Mouse (Mus musculus) intestine, embryonic 16.5 days (tissue): ENCODE measurements around the gene Gm47959. TPM values are rescaled to one million over a fixed set of nuclear protein-coding genes. Genes with fewer than 3 reads are reported as not detected.
A peak's percentile ranks its signal among the peaks of the same experiment; 100 is the strongest.

Experiments used
- ATAC-seq: fragments of 200-750 bp; cut with Nextera tagmentation; 2 replicates; pipeline ENCODE4 v1.8.0; 2017; ENCODE audit warnings: moderate TSS enrichment, moderate library complexity
- H3K27ac ChIP-seq: fragments of 300-500 bp; sonication (generic); 2 replicates; pipeline ENCODE4 v1.5.1; 2014; ENCODE audit warnings: mild to moderate bottlenecking, low read length
- H3K27me3 ChIP-seq: fragments of 300-500 bp; sonication (generic); replicated peaks from 2 replicates; pipeline ENCODE4 v1.6.1; 2014; ENCODE audit warnings: low read length, control low read depth, mixed read lengths; ENCODE audit not compliant: control insufficient read depth, insufficient read depth
- H3K36me3 ChIP-seq: fragments of 300-500 bp; sonication (generic); 2 replicates; pipeline ENCODE4 v1.6.1; 2014; ENCODE audit warnings: low read length, control low read depth; ENCODE audit not compliant: control insufficient read depth, insufficient read depth
- H3K4me1 ChIP-seq: fragments of 300-500 bp; sonication (generic); 2 replicates; pipeline ENCODE4 v1.6.1; 2014; ENCODE audit warnings: low read length, control low read depth, mixed read lengths; ENCODE audit not compliant: control insufficient read depth, insufficient read depth
- H3K4me2 ChIP-seq: fragments of 300-500 bp; sonication (generic); 2 replicates; pipeline ENCODE4 v1.6.1; 2014; ENCODE audit warnings: low read depth, low read length, control low read depth
- H3K4me3 ChIP-seq: fragments of 300-500 bp; sonication (generic); 2 replicates; pipeline ENCODE4 v1.5.1; 2014; ENCODE audit warnings: mild to moderate bottlenecking, low read length
- H3K9ac ChIP-seq: fragments of 300-500 bp; sonication (generic); 2 replicates; pipeline ENCODE4 v1.6.1; 2014; ENCODE audit warnings: low read depth, low read length
- H3K9me3 ChIP-seq: fragments of 300-500 bp; sonication (generic); 2 replicates; pipeline ENCODE4 v1.6.1; 2016; ENCODE audit warnings: low read length, control low read depth; ENCODE audit not compliant: control insufficient read depth
- WGBS: fragments of 180-500 bp; shearing (Covaris S2); extraction: QIAGEN DNeasy Blood & Tissue Kit; methylation state at CpG from one replicate; pipeline ENCODE4 v1.1.7; 2014; 5-methylcytosine and 5-hydroxymethylcytosine counted together
- polyA plus RNA-seq: library from polyadenylated mRNA; unstranded; fragments of >200 nt; fragmentation: Nextera tagmentation; extraction: Ambion mirVana; gene quantifications from 2 replicates; pipeline ENCODE4 v1.2.1, GENCODE M21; 2015

Gm47959 gene
- polyA plus RNA-seq, 1 experiment from 2014 or later = not detected

GRCm38 (mm10) chr1:82986738-82987137 is 13.6 kb upstream of the Gm47959 start:
- 86% methylated on average over 6 of the region's 6 CpGs for WGBS
- no peak for ATAC-seq

GRCm38 (mm10) chr1:82987530-82988198 is 12.7 kb upstream of the Gm47959 start:
- no peak overlapping the region for H3K27ac ChIP-seq
- H3K27me3 ChIP-seq = no peaks in the 10 kb centered on the region
- ATAC-seq = no peak
- no peaks in the 10 kb centered on the region for H3K36me3 ChIP-seq
- H3K4me3 ChIP-seq = no peak overlapping the region
- no peak overlapping the region for H3K4me2 ChIP-seq
- H3K4me1 ChIP-seq = no peaks in the 10 kb centered on the region
- H3K9ac ChIP-seq = no peak overlapping the region
- 31% methylated on average over 4 of the region's 4 CpGs for WGBS
- peaks cover 5% of the 10 kb centered on the region; the same call in 1 of the 2 replicates for H3K9me3 ChIP-seq

More at GRCm38 (mm10) chr1:82986738-82987137, 13.6 kb upstream of the Gm47959 start:
- no peak overlapping the region for H3K27ac ChIP-seq
- no peak overlapping the region for H3K9ac ChIP-seq
- no peaks in the 10 kb centered on the region for H3K27me3 ChIP-seq
- no peak overlapping the region for H3K4me3 ChIP-seq
- peaks cover 5% of the 10 kb centered on the region; the same call in 1 of the 2 replicates for H3K9me3 ChIP-seq
- H3K4me2 ChIP-seq = no peak overlapping the region
- H3K4me1 ChIP-seq = no peaks in the 10 kb centered on the region
- H3K36me3 ChIP-seq = no peaks in the 10 kb centered on the region

GRCm38 (mm10) chr1:82991062-82991461 is 9.3 kb upstream of the Gm47959 start:
- H3K4me3 ChIP-seq = no peak overlapping the region
- 44% methylated on average over 4 of the region's 4 CpGs for WGBS
- H3K9me3 ChIP-seq = no peaks in the 10 kb centered on the region
- peak; percentile 91 for ATAC-seq
- H3K4me2 ChIP-seq = no peak overlapping the region
- 0 out of 2 replicates have a peak, but pooled peaks cover 2% of the 10 kb centered on the region for H3K4me1 ChIP-seq
- no peaks in the 10 kb centered on the region for H3K36me3 ChIP-seq
- peak overlapping the region; percentile 80 for H3K27ac ChIP-seq
- H3K27me3 ChIP-seq = no peaks in the 10 kb centered on the region
- no peak overlapping the region for H3K9ac ChIP-seq

DNA sequence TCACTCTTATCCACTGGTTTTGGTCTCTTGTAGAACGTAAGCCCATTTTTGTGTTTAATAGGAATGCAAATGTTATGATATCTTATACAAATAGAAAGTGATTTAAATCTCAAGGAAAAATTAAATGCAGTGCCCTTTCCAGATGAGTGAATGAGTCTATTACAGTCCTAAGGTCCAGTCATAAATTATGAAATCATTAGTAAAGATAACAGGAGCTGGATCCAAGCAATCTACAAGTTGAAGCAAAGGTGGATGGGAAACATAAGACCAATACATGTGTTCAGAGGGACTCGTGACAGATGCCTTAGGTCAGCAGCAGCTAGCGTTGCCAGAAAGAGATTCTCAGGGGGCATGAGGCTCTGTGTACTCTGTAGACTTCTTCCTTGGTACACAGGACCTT is 8.8 kb upstream of the Gm47959 start:
- WGBS = 47% methylated on average over 3 of the region's 3 CpGs
- Histone ChIP-seq H3K27ac (peak overlapping the region; percentile 85), H3K36me3 (no peaks in the 10 kb centered on the region), H3K9ac (no peak overlapping the region), H3K4me1 (0 out of 2 replicates have a peak, but pooled peaks cover 2% of the 10 kb centered on the region), H3K4me3 (no peak overlapping the region), H3K4me2 (no peak overlapping the region), H3K27me3 (no peaks in the 10 kb centered on the region), H3K9me3 (no peaks in the 10 kb centered on the region)
- ATAC-seq = peak; percentile 91

DNA sequence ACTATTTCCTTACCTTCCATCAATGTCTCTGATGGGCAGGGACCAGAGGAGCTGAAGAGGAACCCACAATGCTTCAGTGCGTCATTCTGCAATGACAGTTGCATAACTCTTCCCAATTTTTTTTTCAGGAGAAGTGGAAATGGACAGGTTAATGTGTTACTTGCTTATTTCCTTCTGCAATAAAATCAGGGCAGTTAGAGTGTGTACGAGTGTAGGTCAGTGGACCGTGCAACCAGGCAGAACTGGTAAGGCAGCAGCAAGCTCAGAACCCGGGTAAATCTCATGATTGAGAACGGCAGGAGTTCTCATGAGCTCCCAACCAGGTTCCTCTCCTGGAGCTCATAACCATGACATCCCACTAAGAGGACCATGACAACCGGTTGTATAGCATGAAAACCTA is 8.3 kb upstream of the Gm47959 start:
- Histone ChIP-seq H3K4me2 (no peak overlapping the region), H3K27me3 (no peaks in the 10 kb centered on the region), H3K9me3 (no peaks in the 10 kb centered on the region), H3K36me3 (no peaks in the 10 kb centered on the region), H3K9ac (no peak overlapping the region), H3K27ac (peak overlapping the region; percentile 85), H3K4me1 (0 out of 2 replicates have a peak, but pooled peaks cover 2% of the 10 kb centered on the region), H3K4me3 (no peak overlapping the region)
- ATAC-seq = peak; percentile 82
- WGBS = 71% methylated on average over 6 of the region's 6 CpGs

- Histone ChIP-seq H3K4me2 (no peak overlapping the region), H3K27ac (no peak overlapping the region), H3K36me3 (no peaks in the 10 kb centered on the region), H3K4me1 (0 out of 2 replicates have a peak, but pooled peaks cover 2% of the 10 kb centered on the region), H3K9me3 (no peaks in the 10 kb centered on the region), H3K4me3 (no peak overlapping the region), H3K9ac (no peak overlapping the region), H3K27me3 (no peaks in the 10 kb centered on the region)
- no peak for ATAC-seq
- 75% methylated on average over 3 of the region's 3 CpGs for WGBS
Measured at GRCm38 (mm10) chr1:82993947-82994346, 6.4 kb upstream of the Gm47959 start.

DNA sequence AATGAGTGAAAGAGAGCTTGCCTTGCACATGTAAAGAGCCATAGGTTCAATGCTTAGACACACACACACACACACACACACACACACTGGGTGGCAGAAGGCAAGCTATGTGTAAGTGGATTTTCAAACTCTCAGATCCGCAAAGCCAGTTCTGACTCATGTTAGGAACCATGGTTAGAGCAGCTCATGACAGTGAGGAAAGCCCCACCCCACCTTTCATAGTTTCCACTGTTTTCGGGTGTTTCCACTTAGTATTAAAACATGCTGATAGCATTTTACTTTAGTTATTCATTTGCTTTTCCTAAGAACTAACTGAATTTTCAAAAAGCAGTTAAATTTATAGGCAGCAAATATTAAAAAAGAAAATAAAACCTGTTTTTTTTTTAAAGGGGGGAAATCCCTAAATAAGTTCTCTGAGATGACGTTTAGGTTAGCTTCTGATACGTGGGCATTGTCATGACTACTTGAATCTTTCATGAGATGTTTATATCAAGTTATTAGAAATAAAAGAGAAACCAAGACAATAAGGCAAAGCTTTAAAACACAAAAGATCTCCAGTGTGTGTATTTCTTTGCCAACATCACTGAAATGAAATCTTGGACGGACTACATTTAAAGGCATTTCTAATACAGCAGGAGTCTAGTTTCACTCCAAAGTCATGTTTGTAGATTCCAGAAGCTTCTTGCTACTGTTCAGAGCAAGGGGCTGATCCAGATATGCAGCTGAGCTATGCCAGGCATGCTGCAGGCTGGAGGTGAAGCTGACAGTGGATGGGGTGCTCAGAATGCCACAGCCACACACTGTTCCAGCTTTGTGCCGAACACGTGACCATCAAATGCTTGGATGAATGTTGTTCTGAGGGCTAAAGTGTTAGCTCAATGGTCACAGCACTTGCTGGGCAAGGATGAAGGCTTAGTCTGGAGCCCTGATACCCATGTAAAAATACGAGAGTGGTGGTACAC is 6.2 kb downstream of the Gm47959 start:
- H3K4me3 ChIP-seq = no peak overlapping the region
- no peaks in the 10 kb centered on the region for H3K36me3 ChIP-seq
- H3K9me3 ChIP-seq = no peaks in the 10 kb centered on the region
- WGBS = 80% methylated on average over 8 of the region's 8 CpGs
- H3K27ac ChIP-seq = no peak overlapping the region
- no peaks in the 10 kb centered on the region for H3K4me1 ChIP-seq
- ATAC-seq = no peak
- H3K9ac ChIP-seq = no peak overlapping the region
- no peaks in the 10 kb centered on the region for H3K27me3 ChIP-seq
- no peak overlapping the region for H3K4me2 ChIP-seq

DNA sequence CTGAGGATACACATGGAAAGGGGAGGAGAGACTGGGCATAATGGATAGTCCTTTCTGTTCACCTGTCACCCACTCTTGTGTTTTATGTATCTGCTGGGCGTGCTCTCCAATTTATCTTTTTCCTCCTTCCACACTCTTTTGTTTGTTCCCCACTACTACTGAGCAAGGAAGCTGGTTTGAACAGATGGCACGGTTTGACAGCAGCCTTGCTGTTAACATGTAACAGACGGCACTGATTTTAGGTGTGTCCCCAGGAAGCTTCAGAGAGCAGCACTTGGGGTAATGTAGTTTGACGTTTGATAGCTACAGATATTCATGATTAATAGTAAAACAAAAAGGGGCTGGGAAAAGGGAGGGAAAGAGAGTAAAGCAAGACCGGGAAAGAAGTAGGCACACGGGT is 7.1 kb downstream of the Gm47959 start:
- H3K9me3 ChIP-seq = no peaks in the 10 kb centered on the region
- ATAC-seq = no peak
- H3K4me2 ChIP-seq = no peak overlapping the region
- H3K4me3 ChIP-seq = no peak overlapping the region
- H3K9ac ChIP-seq = no peak overlapping the region
- no peaks in the 10 kb centered on the region for H3K4me1 ChIP-seq
- no peak overlapping the region for H3K27ac ChIP-seq
- no peaks in the 10 kb centered on the region for H3K27me3 ChIP-seq
- H3K36me3 ChIP-seq = no peaks in the 10 kb centered on the region
- WGBS = 52% methylated on average over 6 of the region's 6 CpGs

- H3K27me3 ChIP-seq = no peaks in the 10 kb centered on the region
- no peak overlapping the region for H3K4me2 ChIP-seq
- no peaks in the 10 kb centered on the region for H3K4me1 ChIP-seq
- H3K36me3 ChIP-seq = no peaks in the 10 kb centered on the region
- H3K27ac ChIP-seq = no peak overlapping the region
- ATAC-seq = peak; percentile 62; the same call in 1 of the 2 replicates
- WGBS = 79% methylated on average over 3 of the region's 3 CpGs
- H3K4me3 ChIP-seq = no peak overlapping the region
- H3K9ac ChIP-seq = no peak overlapping the region
- H3K9me3 ChIP-seq = no peaks in the 10 kb centered on the region; the same call in 1 of the 2 replicates
Measured at GRCm38 (mm10) chr1:83014477-83014876, 14.1 kb downstream of the Gm47959 start.
